Mouse (Mus musculus) kidney, adult 2 months (tissue): ENCODE results near the gene Ptrhd1.

Experiments
- CTCF ChIP-seq: fragments of 200-500 bp; conservative IDR thresholded peaks from 2 replicates; pipeline ENCODE4 v1.5.1; 2011; ENCODE audit warnings: low read depth, mild to moderate bottlenecking, control low read depth, low read length, moderate library complexity, mixed read lengths; ENCODE audit not compliant: insufficient read depth, insufficient read length
- POLR2A ChIP-seq: fragments of 200-500 bp; IDR thresholded peaks from one replicate; pipeline ENCODE4 v1.6.1; 2011; ENCODE audit warnings: low read depth, low read length, control low read depth

DNA sequence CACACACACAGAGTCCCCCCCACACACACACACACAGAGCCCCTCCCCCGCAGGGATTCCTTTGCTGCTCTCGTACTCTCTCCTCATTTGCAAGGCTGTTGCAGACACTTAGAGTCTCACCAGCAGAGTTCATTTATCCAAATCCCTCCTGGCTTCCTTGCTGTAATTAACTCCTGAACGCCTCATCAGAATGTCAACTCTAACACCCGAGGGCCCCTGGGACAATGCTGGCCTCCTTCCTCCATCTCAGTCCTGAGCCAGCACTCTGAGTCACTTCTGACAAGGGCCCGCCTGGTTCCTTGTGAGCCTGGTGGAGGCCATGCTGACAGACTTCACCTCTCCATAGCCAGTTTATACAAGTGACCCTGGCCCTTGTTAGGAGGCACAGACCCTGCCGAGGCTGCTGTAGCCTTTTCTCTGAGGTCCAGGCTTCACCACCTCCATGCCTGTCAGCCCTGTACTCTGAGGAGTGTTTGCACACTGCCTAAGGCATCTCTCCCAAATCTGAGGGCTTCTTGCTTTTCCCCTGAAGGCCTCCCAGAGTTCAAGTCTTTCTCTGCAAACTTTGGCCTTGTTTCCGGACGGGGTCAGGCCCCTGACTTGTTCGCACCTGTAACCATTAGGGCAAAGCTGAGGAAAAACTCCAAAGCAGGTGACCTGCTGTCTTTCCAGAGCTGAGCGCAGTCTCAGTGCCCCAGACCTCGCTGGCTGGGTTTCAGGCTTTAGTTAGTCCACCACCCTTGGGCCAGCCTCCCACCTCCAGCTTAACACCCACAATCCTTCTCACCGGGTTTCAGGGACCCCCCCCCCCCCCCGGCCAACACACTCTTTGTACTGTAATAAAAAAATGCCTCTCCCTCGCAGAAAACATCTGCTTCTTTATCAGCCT, 45.4 kb upstream of the Ptrhd1 start:
- no peak for TF ChIP-seq CTCF
- TF ChIP-seq POLR2A = no peak
